Mouse (Mus musculus): ENCODE results near the gene C1qtnf4.
A peak's percentile ranks its signal among the peaks of the same experiment; 100 is the strongest.

Gene C1qtnf4

DNA sequence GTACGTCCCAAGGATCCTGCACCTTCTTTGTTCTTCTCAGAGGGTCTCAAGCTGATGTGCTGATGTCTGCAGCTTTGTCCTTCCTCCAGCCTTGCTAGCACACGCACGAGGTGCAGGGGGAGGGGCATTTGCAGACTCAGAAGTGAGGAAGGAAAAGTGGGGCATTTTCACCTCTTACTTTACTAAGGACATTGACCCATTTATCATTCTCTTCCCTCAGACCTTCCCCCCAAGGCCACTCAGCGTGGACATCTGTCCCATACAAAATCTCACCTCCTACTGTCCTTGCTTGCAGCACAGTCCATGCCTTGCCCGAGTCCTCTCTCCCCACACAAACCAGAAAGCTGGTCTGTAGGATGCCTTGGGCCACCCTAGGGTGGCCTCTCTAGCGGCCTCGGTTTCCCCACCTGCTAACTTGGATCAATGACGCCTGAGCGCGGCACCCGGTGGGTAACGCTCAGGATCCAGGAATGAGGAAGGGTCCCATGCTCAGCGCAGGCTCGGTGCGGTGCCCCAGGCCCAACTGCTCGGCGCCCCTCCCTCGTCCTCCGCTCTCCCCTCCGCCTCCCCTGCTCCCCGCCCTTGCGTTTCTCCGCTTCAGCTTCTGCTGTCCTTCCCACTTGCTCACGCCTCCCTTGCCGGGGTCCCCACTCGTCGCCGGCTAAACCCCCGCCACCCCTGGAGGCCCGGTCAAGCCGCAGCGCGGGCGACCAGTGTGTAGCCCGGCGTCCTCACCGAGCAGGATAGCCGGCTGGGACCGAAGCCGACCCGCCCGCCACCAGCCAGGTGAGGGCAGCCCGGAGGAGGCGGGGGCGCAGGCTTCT, at the start of gene C1qtnf4:
C1qtnf4 (plus strand) TSS at position 643 of the 824 bp plus-strand sequence.
- TF ChIP-seq GATA4 (IDR thresholded peaks at IDR 0.05; ENCODE audit: insufficient replicate concordance, low read length) = no peak

DNA sequence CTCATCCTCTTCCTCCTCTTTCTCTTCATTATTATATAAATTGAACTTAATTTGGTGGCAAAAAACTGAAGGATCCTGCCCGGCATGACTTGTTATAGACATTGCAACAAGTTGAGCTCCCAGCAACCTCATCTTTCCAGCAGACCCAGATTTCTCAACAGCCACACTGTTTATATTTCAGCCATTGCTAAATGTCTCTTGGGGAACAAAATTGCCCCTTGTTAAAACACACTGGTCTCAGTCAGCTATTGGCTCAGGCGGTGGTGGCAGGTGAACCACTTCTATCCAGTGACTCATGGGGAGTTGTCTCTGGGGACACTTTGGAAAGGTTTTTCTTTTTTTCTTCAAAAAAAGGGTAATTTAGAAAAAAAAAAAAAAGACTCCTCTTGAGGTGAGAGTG, 47.0 kb upstream of the C1qtnf4 start:
- no peak for TF ChIP-seq GATA4 (IDR thresholded peaks at IDR 0.05; ENCODE audit: insufficient replicate concordance, low read length)

DNA sequence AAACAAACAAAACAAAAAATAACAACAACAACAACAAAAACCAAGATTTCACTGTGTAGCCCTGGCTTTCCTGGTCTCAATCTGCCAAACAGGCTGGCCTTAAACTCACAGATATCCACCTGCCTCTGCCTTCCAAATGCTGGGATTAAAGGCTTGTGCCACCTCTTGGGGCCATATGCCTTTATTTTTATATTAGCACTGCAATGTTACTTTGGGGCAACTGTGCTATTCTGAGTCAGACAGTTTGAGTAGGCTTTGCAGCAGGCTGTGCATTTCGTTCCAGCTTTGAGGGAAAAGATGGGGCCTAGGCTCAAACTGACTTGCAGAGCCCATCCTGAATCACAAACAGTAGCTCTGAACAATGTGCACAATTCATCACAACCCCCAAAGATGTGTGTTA, 42.0 kb upstream of the C1qtnf4 start:
- no peak for TF ChIP-seq GATA4 (IDR thresholded peaks at IDR 0.05; ENCODE audit: insufficient replicate concordance, low read length)

DNA sequence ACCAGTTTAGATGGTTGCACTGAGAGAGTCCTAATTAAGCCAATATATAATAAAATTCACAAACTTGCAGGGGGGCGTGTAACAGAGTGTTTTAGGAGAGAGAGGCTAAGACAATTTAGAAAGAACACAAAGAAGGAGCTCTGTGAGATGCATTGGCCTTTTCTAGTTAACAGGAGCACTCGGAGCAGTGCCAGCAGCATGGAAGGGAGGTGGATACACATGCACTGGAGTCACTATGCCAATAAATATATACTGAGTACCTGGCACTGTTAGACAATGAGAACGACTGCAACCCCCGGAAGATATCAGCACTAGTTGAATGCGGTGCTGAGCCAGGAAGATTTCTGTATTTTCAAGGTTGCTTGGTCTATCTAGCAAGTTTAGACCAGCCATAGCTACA, 41.4 kb upstream of the C1qtnf4 start:
- TF ChIP-seq GATA4 (IDR thresholded peaks at IDR 0.05; ENCODE audit: insufficient replicate concordance, low read length) = no peak

DNA sequence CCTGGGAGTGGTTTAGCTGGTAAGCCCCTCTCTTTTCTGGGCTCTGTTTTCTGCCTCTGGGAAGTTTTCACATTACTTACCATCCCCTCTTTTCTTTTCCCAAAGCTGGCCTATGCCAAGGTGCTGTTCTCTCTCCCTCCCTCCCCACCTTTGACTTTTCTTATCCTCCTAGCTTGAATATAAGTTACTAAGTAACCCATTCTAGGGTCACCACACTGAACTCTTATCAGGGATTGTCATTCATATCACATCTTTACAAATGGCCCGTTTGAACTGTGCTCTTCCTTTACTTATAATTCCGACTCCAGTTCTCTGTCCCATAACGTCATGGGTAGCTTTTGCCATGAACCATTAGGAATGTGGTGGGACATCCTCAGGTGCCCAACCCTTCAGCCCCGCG, 40.4 kb upstream of the C1qtnf4 start:
- TF ChIP-seq GATA4 (IDR thresholded peaks at IDR 0.05; ENCODE audit: insufficient replicate concordance, low read length) = peak; percentile 38; the same call in 1 of the 2 replicates

DNA sequence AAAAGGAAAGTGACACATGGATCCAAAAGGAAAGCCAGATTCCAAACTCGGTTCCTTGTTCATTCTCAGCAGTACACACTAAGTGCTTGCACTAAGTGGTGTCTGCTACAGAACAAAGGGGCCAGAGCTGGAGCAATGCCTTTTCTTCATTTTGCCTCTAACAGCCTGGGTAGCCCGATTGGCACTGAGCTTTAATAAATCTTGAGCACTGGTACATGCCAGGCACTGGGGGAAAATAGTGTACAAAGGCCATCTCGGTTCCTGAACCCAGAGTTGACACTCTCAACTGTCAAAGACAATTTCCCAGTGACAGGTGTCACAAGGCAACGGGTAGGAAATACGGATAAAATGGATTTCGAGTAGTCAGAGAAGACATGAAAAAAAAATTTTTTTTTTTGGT, 39.5 kb upstream of the C1qtnf4 start:
- TF ChIP-seq GATA4 (IDR thresholded peaks at IDR 0.05; ENCODE audit: insufficient replicate concordance, low read length) = no peak

DNA sequence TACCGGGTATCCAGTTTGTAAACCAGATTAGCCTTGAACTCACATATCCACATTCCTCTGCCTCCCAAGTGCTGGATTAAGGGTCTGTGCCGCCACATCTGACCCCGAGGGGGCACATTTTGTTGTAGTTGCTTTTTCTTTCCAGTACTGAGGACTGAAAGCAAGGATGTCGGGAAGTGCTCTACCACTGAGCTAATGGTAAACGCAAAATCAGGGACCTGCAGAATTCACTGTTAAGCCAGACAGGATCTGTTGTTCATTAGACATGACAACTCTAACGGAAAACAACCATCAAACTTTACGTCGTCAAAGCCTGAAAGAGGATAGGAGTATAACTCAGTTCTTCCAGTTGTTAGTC, 39.1 kb upstream of the C1qtnf4 start:
- TF ChIP-seq GATA4 (IDR thresholded peaks at IDR 0.05; ENCODE audit: insufficient replicate concordance, low read length) = no peak

DNA sequence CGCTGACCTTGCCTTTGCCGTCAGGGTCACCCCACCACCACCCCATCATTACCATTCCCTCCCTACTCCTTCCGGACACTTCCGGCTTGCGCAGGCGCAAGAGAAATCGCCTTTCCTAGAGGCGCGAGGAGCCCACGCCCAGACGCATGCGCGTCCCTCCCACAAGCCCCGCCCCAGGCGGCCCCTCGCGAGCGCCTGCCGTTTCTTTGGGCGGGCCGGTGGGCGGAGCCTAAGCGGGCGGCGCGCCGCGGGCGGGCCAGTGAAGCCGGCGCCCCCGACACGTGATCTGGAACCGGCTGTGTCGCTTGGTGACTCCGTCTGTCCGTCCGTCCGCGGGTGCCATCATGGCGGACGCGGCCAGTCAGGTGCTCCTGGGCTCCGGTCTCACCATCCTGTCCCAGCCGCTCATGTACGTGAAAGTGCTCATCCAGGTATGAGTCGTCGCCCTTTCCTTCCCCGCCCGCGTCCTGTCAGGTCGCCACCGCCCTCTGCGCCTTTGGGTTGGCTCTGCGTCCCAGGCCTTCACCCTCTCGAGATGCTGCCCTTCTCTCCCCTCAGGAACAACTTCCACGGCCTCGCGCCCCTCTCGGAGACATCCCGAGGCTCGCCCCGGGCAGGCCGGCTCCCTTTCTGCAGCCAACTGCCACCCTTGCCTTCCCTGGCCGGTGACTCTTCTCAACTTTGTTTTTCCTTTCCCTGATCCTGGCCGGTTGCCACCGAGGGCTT, 38.5 kb upstream of the C1qtnf4 start, which contains the start of gene Mtch2:
Mtch2 (plus strand) TSS at position 201 of the 726 bp plus-strand sequence.
- TF ChIP-seq GATA4 (IDR thresholded peaks at IDR 0.05; ENCODE audit: insufficient replicate concordance, low read length) = no peak; the same call in 1 of the 2 replicates

DNA sequence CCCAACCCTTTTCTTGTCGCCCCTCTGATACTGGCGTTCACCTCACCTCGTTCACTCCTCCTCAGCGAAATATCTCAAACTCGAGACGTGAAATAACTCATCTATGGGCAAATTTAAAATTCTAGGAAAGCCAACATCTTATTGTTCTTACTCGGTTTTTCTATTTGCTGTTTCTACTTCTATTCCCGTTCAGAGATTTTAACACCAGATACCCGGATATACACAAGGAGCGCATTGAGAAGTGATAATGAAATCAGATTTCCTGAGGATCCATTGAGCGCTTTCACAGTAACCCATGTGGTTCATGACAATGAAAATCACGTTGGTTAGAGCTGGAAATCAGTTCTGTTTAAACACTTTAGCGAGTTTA, 38.0 kb upstream of the C1qtnf4 start:
- no peak for TF ChIP-seq GATA4 (IDR thresholded peaks at IDR 0.05; ENCODE audit: insufficient replicate concordance, low read length)

DNA sequence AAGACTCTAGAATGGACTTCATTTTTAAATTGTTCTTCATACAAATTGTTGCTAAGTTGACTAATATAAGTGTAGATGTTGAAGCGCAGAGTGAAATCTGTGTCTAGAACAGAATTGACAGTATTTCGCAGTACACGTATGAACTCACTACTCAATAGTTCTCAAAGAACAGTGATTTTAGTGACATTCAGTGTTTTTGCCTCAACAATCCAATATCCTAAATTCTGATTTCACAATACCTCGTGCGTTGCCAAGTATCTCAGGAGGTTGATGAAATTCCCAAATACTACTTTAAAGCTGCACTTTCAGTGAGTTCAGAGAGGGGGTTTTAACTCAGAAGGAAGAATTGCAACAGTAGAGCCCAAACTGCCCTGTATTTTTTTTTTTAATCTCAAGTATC, 37.3 kb upstream of the C1qtnf4 start:
- no peak for TF ChIP-seq GATA4 (IDR thresholded peaks at IDR 0.05; ENCODE audit: insufficient replicate concordance, low read length)

DNA sequence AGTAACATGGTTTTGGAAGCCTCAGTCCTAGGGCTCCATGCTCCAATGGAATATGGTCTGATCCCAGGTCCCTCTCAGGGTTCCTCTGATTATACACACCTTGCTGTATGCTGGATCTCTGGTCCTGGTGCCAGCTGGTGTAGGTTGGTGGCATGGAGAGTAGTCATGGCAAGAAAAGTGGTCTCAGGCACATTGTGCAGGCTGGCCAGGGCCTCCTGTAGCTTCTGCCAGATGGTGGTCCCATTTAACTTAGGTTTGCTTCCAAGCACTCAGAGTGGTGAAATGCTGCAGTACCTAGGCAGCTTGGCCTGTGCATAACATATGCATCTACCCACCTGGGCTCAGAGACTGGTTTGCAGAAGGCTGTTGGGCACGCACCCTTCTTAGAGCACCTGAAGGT, 35.3 kb upstream of the C1qtnf4 start:
- TF ChIP-seq GATA4 (IDR thresholded peaks at IDR 0.05; ENCODE audit: insufficient replicate concordance, low read length) = no peak

DNA sequence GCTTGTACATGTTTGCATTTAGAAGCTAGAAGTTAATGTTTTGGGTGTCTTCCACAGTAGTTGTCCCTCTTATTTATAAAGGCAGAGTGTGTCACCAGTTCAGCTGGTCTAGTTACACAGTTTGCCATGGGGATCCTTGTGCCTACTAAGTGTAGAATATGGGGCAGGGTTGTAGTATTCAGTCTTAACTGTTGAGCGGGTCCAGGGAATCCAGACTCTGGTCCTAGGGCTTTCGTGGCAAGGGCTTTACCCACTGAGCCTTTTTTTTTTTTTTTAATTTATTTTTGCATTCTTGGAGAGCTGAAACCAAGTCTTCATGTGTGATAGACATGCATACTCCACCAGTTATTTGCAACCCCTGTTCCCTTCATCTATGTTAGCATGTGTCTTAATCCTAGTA, 24.2 kb upstream of the C1qtnf4 start:
- no peak for TF ChIP-seq GATA4 (IDR thresholded peaks at IDR 0.05; ENCODE audit: insufficient replicate concordance, low read length)

DNA sequence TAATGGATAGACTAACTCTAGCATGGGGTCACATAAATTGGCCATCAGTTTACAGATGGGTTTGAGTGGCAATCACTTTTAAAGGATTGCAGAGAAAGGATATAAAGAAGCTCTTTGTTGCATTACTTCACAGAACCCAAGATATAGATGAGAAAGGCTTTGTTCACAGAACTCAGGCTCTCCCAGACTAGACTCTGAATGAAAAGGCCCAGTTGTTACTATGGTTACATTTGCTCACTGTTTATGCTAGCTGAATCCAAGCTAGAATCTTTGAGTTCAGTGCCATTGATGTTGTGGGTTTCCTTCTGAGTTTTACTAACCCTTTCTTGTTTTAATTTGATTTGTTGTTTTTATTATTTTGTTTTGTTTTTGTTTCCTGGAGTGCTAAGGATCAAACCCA, 21.5 kb upstream of the C1qtnf4 start:
- TF ChIP-seq GATA4 (IDR thresholded peaks at IDR 0.05; ENCODE audit: insufficient replicate concordance, low read length) = no peak

DNA sequence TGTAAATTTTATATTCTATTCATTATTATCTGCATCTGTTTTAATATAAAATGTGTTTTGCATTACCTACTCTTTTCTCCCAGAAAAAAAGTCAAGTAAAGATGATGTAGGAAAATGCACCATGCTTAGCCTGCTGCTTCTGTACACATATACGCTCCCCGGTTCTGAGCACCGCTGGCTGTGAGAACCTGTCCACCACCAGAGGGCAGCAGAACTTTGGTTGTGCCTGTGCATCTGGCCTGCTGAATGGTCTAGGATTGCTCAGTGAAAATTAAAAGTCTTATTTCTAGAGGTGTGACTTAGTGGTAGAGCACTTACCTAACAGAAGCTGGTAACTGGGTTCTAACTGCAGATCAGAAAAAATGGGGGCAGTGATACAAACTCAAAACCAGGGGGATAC, 19.1 kb upstream of the C1qtnf4 start:
- no peak for TF ChIP-seq GATA4 (IDR thresholded peaks at IDR 0.05; ENCODE audit: insufficient replicate concordance, low read length)

DNA sequence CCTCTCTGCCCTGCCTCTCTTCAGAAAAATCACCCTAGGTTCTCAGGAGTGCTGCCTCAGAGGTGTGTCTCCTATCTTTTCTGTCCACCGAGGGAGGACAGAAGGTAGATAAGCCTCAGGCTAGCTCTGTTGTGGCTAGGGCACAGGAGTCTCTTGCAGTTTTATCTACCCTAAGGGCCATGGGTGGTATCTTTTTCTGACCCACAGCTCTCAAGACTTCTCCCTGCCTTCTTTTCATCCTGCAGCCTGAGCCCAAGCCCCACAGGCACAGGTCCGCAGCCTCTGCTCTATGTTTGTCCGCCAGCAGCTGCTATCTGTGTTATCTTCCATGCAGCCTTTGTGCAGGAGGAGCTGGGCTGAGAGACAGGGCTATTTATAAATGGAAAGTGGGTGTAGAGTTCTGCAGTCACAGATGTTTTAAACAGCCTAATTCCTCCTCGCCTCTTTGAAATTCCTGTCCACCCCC, 15.5 kb upstream of the C1qtnf4 start:
- no peak for TF ChIP-seq GATA4 (IDR thresholded peaks at IDR 0.05; ENCODE audit: insufficient replicate concordance, low read length)

Data from liver, adult (tissue).